Mouse (Mus musculus) brain, embryonic 14.5 days (tissue): Measurements from ENCODE around the gene Tmem151b.

Experiments used
- CTCF ChIP-seq: fragments of 200-500 bp; IDR thresholded peaks from 2 replicates; pipeline ENCODE4 v1.5.1; 2012; ENCODE audit warnings: inconsistent platforms, mild to moderate bottlenecking, moderate library complexity, borderline replicate concordance; ENCODE audit not compliant: insufficient read depth, insufficient read length; ENCODE audit errors: extremely low read depth
- POLR2A ChIP-seq: fragments of 200-500 bp; IDR thresholded peaks from 2 replicates; pipeline ENCODE4 v1.6.1; 2012; ENCODE audit warnings: mild to moderate bottlenecking, inconsistent platforms, borderline replicate concordance; ENCODE audit not compliant: poor library complexity, insufficient read depth, insufficient read length, severe bottlenecking; ENCODE audit errors: extremely low read depth

DNA sequence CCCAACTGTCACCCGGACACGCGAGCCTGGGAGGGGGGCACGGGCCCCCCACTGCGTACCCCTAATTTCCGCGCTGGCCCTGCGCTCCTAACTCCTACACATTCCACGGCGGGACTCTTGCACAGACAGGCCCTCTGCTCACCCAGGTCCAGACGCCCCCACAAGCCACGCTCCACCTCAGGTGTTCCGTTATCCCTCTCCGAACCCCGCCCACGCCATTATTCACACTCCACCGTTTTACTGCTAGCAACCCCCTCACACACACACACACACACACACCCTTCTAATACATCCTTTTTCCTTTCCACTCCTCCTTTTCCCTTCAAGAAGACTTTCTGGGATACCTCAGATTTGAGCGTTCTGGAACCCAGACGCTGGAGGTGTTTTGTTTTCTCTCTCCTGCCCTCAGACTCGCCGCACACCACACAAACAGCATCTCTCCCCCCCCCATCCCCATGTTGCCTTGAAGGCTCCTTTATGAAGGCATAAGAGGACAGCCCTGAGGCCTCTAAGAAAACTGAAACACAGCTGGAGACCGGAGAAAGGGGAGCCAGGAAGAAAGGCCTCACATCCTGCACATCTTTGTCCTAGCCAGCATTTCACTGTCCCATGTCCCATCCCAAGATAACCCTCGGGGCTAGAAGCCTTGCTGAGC is 46.4 kb upstream of the Tmem151b start:
- TF ChIP-seq POLR2A (no peak), CTCF (no peak)
